Mouse (Mus musculus) lung, embryonic 15.5 days (tissue): ENCODE data around the gene Ssty1. TPM values are rescaled to one million over a fixed set of nuclear protein-coding genes. Genes with fewer than 3 reads are reported as not detected.
"Not testable (repeated sequence)": the region's sequence is repeated elsewhere in the genome, so short reads cannot be mapped to it uniquely, and the experiment has no call there.

Experiments used
- ATAC-seq: fragments of 200-750 bp; cut with Nextera tagmentation; 2 replicates; pipeline ENCODE4 v1.8.0; 2017; ENCODE audit warnings: moderate number of reproducible peaks, borderline replicate concordance; ENCODE audit not compliant: low FRiP score, low TSS enrichment; ENCODE audit errors: extremely low read depth
- H3K27ac ChIP-seq: fragments of 300-500 bp; sonication (generic); 2 replicates; pipeline ENCODE4 v1.5.1; 2015; ENCODE audit warnings: moderate library complexity, mild to moderate bottlenecking, inconsistent platforms
- H3K27me3 ChIP-seq: fragments of 300-500 bp; sonication (generic); 2 replicates; pipeline ENCODE4 v1.6.1; 2015; ENCODE audit warnings: inconsistent platforms
- H3K36me3 ChIP-seq: fragments of 300-500 bp; sonication (generic); 2 replicates; pipeline ENCODE4 v1.6.1; 2015; ENCODE audit warnings: inconsistent platforms
- H3K4me1 ChIP-seq: fragments of 300-500 bp; sonication (generic); 2 replicates; pipeline ENCODE4 v1.6.1; 2015; ENCODE audit warnings: inconsistent platforms
- H3K4me2 ChIP-seq: fragments of 300-500 bp; sonication (generic); 2 replicates; pipeline ENCODE4 v1.6.1; 2015; ENCODE audit warnings: inconsistent platforms, mild to moderate bottlenecking, moderate library complexity
- H3K4me3 ChIP-seq: fragments of 300-500 bp; sonication (generic); 2 replicates; pipeline ENCODE4 v1.5.1; 2015; ENCODE audit warnings: mild to moderate bottlenecking, inconsistent platforms
- H3K9ac ChIP-seq: fragments of 300-500 bp; sonication (generic); 2 replicates; pipeline ENCODE4 v1.6.1; 2015; ENCODE audit warnings: inconsistent platforms
- H3K9me3 ChIP-seq: fragments of 300-500 bp; sonication (generic); 2 replicates; pipeline ENCODE4 v1.6.1; 2016; ENCODE audit warnings: inconsistent platforms
- WGBS: fragments of 180-500 bp; shearing (Covaris S2); methylation state at CpG from one replicate; pipeline ENCODE4 v1.1.7; 2015; 5-methylcytosine and 5-hydroxymethylcytosine counted together
- polyA plus RNA-seq: library from polyadenylated mRNA; unstranded; fragments of >200 nt; fragmentation: Nextera tagmentation; extraction: Ambion mirVana; gene quantifications from 2 replicates; pipeline ENCODE4 v1.2.1, GENCODE M21; 2015

Ssty1 gene
- polyA plus RNA-seq = not detected in 2 replicates

GRCm38 (mm10) chrY:18088816-18089215, at the start of gene Ssty1:
TSS of gene Ssty1 (plus strand) at chrY:18089116.
- not testable (repeated sequence) for H3K36me3 ChIP-seq, H3K9me3 ChIP-seq, ATAC-seq, H3K27me3 ChIP-seq, H3K9ac ChIP-seq, H3K27ac ChIP-seq, H3K4me3 ChIP-seq, H3K4me2 ChIP-seq, H3K4me1 ChIP-seq

GRCm38 (mm10) chrY:18061712-18062111, 27.2 kb upstream of the Ssty1 start, which contains the start of gene Gm21764:
TSS of gene Gm21764 (minus strand) at chrY:18061812.
- H3K4me1 ChIP-seq, H3K27ac ChIP-seq, ATAC-seq, H3K36me3 ChIP-seq, H3K27me3 ChIP-seq, H3K9me3 ChIP-seq, H3K4me3 ChIP-seq, H3K9ac ChIP-seq, H3K4me2 ChIP-seq: not testable (repeated sequence)
- WGBS = no CpG with 5 or more reads among the region's 3 CpGs

Other genes with a start within 250 kb of the Ssty1 start
- not detected in 2 replicates for gene Gm21904, start 242.8 kb upstream of the Ssty1 start, polyA plus RNA-seq
- not detected in 2 replicates for gene Gm20772, start 214.4 kb upstream of the Ssty1 start, polyA plus RNA-seq
- not detected in 2 replicates for gene Gm20831, start 214.4 kb upstream of the Ssty1 start, polyA plus RNA-seq
- not detected in 2 replicates for gene Srsy, start 151.8 kb upstream of the Ssty1 start, polyA plus RNA-seq
- not detected in 2 replicates for gene Gm21764, start 27.3 kb upstream of the Ssty1 start, polyA plus RNA-seq